Mouse (Mus musculus): Measurements from ENCODE around the gene Wdr60.

GRCm38 (mm10) chr12:116269450-116269849 lies 6.6 kb upstream of the Wdr60 start:
- no peak for TF ChIP-seq CTCF (conservative IDR thresholded peaks at IDR 0.05; ENCODE audit: insufficient read depth, insufficient read length, low read depth, low read length)
- no peak for TF ChIP-seq POLR2A (IDR thresholded peaks at IDR 0.05; ENCODE audit: low read depth, low read length)
